Mouse (Mus musculus) liver, embryonic 14.5 days (tissue): Measurements from ENCODE around the gene Gna14. TPM values are rescaled to one million over a fixed set of nuclear protein-coding genes. Genes with fewer than 3 reads are reported as not detected.

Experiments used
- ATAC-seq: fragments of 200-750 bp; cut with Nextera tagmentation; 2 replicates; pipeline ENCODE4 v1.8.0; 2017; ENCODE audit warnings: moderate number of reproducible peaks, mild to moderate bottlenecking, moderate library complexity; ENCODE audit not compliant: insufficient read depth
- DNase-seq, 3 experiments: peaks; one replicate each; pipeline ENCODE4 v3.0.0-alpha.2; 2012 to 2013; ENCODE audit warnings: low read depth in 3 of 3, low spot score in 3 of 3
- H3K27ac ChIP-seq: fragments of 300-500 bp; sonication (generic); 2 replicates; pipeline ENCODE4 v1.5.1; 2014; ENCODE audit warnings: moderate library complexity, mild to moderate bottlenecking, control low read depth, inconsistent platforms
- H3K27me3 ChIP-seq: fragments of 300-500 bp; sonication (generic); 2 replicates; pipeline ENCODE4 v1.6.1; 2014; ENCODE audit warnings: mild to moderate bottlenecking, low read length, moderate library complexity; ENCODE audit not compliant: control insufficient read depth, insufficient read depth
- H3K36me3 ChIP-seq: fragments of 300-500 bp; sonication (generic); replicated peaks from 2 replicates; pipeline ENCODE4 v1.6.1; 2014; ENCODE audit warnings: low read depth; ENCODE audit not compliant: control insufficient read depth, insufficient read depth
- H3K4me1 ChIP-seq, 2 experiments: fragments of 200-500 bp in 1 of 2; fragments of 300-500 bp in 1 of 2; sonication (generic) in 1 of 2; replicated peaks; 2 replicates each; pipeline ENCODE4 v1.6.1; 2012 to 2014; ENCODE audit warnings: antibody characterized with exemption in 1 of 2, inconsistent platforms in 1 of 2, low read length in 1 of 2; ENCODE audit not compliant: control insufficient read depth in 2 of 2, insufficient read depth in 2 of 2
- H3K4me2 ChIP-seq: fragments of 300-500 bp; sonication (generic); 2 replicates; pipeline ENCODE4 v1.6.1; 2014; ENCODE audit warnings: low read depth, mild to moderate bottlenecking, control low read depth, moderate library complexity
- H3K4me3 ChIP-seq, 2 experiments: fragments of 200-500 bp in 1 of 2; fragments of 300-500 bp in 1 of 2; sonication (generic) in 1 of 2; 2 replicates each; pipeline ENCODE4 v1.5.1; 2012 to 2014; ENCODE audit warnings: low read depth in 2 of 2, low read length in 2 of 2, mild to moderate bottlenecking in 2 of 2, control low read depth in 1 of 2, inconsistent platforms in 1 of 2, moderate library complexity in 1 of 2; ENCODE audit not compliant: insufficient read depth in 1 of 2
- H3K9ac ChIP-seq: fragments of 300-500 bp; sonication (generic); replicated peaks from 2 replicates; pipeline ENCODE4 v1.6.1; 2014; ENCODE audit warnings: mild to moderate bottlenecking, control low read depth, moderate library complexity
- H3K9me3 ChIP-seq: fragments of 300-500 bp; sonication (generic); 2 replicates; pipeline ENCODE4 v1.6.1; 2016; ENCODE audit warnings: low read length, mixed read lengths; ENCODE audit not compliant: control insufficient read depth
- CTCF ChIP-seq: IDR thresholded peaks from 2 replicates; pipeline ENCODE4 v1.5.1; 2016; ENCODE audit warnings: antibody characterized with exemption, low read depth, control low read depth
- EP300 ChIP-seq: IDR thresholded peaks from 2 replicates; pipeline ENCODE4 v1.6.1; 2016; ENCODE audit warnings: antibody characterized with exemption, low read depth
- WGBS: fragments of 180-500 bp; shearing (Covaris S2); extraction: QIAGEN DNeasy Blood & Tissue Kit; methylation state at CpG from one replicate; pipeline ENCODE4 v1.1.7; 2014; ENCODE audit not compliant: insufficient replicate concordance; 5-methylcytosine and 5-hydroxymethylcytosine counted together
- polyA plus RNA-seq, 2 experiments: library from polyadenylated mRNA; depleted of rRNA in 1 of 2; stranded (reverse) in 1 of 2; unstranded in 1 of 2; fragments of >200 nt; fragmentation: Nextera tagmentation in 1 of 2; extraction: Ambion mirVana in 1 of 2; gene quantifications; 2 replicates each; pipeline versions ENCODE4 v1.2.1 to v1.2.3; 2012 to 2014

Gene Gna14
- polyA plus RNA-seq (2012; rRNA removed) (0.69 and 0.87 TPM in 2 replicates), polyA plus RNA-seq (2014; fragmentation: Nextera tagmentation; extraction: Ambion mirVana) (0.85 and 1.4 TPM in 2 replicates)

GRCm38 (mm10) chr19:16435531-16436231, at the start of gene Gna14:
TSS of gene Gna14 (plus strand) at chr19:16435762.
- Histone ChIP-seq H3K36me3 (no peaks in the 10 kb centered on the region), H3K9me3 (no peaks in the 10 kb centered on the region), H3K9ac (no peak within 1 kb of the TSS; the same call in 1 of the 2 replicates), H3K27me3 (peaks cover 13% of the 10 kb centered on the region), H3K4me2 (peak within 1 kb of the TSS; percentile 78), H3K4me3 (peak within 1 kb of the TSS; percentile 39 to 49), H3K4me1 (0 out of 4 replicates have a peak, but pooled peaks cover 0 to 2% of the 10 kb centered on the region in 2 experiments), H3K27ac (no peak within 1 kb of the TSS)
- 1% methylated on average over 27 of the region's 27 CpGs for WGBS
- peak; percentile 69 for ATAC-seq
- TF ChIP-seq CTCF (peak; percentile 85), EP300 (no peak)
- peak in 2 of 3 experiments; percentile 13 to 44 for DNase-seq

GRCm38 (mm10) chr19:16386514-16386913, 49.0 kb upstream of the Gna14 start:
- no peak for DNase-seq
- H3K4me1 ChIP-seq: 0 out of 4 replicates have a peak, but pooled peaks cover 0 to 2% of the 10 kb centered on the region in 2 experiments
- TF ChIP-seq CTCF (no peak), EP300 (no peak)
- H3K36me3 ChIP-seq: no peaks in the 10 kb centered on the region
- no peak overlapping the region for H3K9ac ChIP-seq
- ATAC-seq: no peak
- no peak overlapping the region for H3K4me3 ChIP-seq
- no peak overlapping the region for H3K4me2 ChIP-seq
- H3K27ac ChIP-seq: no peak overlapping the region
- no peaks in the 10 kb centered on the region for H3K27me3 ChIP-seq
- WGBS: 70% methylated on average over 6 of the region's 6 CpGs
- no peaks in the 10 kb centered on the region for H3K9me3 ChIP-seq

- H3K9me3 ChIP-seq: no peaks in the 10 kb centered on the region
- no peaks in the 10 kb centered on the region for H3K4me1 ChIP-seq
- WGBS: 50% methylated on average over 6 of the region's 6 CpGs
- H3K27me3 ChIP-seq: no peaks in the 10 kb centered on the region
- DNase-seq (no peak), ATAC-seq (no peak)
- H3K4me3 ChIP-seq: no peak overlapping the region
- H3K9ac ChIP-seq: no peak overlapping the region
- no peak for TF ChIP-seq CTCF
- TF ChIP-seq EP300: no peak
- no peak overlapping the region for H3K4me2 ChIP-seq
- H3K27ac ChIP-seq: no peak overlapping the region
- no peaks in the 10 kb centered on the region for H3K36me3 ChIP-seq
These were observed 45.3 kb upstream of the Gna14 start for GRCm38 (mm10) chr19:16390192-16390795.

GRCm38 (mm10) chr19:16394381-16394780, 41.2 kb upstream of the Gna14 start:
- H3K27ac ChIP-seq: no peak overlapping the region
- TF ChIP-seq EP300: no peak
- no peak for TF ChIP-seq CTCF
- no peaks in the 10 kb centered on the region for H3K9me3 ChIP-seq
- H3K9ac ChIP-seq: no peak overlapping the region
- no peak overlapping the region for H3K4me2 ChIP-seq
- H3K4me3 ChIP-seq: no peak overlapping the region
- H3K27me3 ChIP-seq: no peaks in the 10 kb centered on the region
- no peak for DNase-seq
- no peaks in the 10 kb centered on the region for H3K4me1 ChIP-seq
- no peak for ATAC-seq
- no peaks in the 10 kb centered on the region for H3K36me3 ChIP-seq
- WGBS: 62% methylated on average over 5 of the region's 5 CpGs

- Histone ChIP-seq H3K27me3 (no peaks in the 10 kb centered on the region), H3K27ac (no peak overlapping the region), H3K36me3 (no peaks in the 10 kb centered on the region), H3K4me1 (no peaks in the 10 kb centered on the region), H3K9ac (no peak overlapping the region), H3K4me2 (no peak overlapping the region), H3K9me3 (no peaks in the 10 kb centered on the region), H3K4me3 (no peak overlapping the region)
- no peak for DNase-seq
- ATAC-seq: no peak
- TF ChIP-seq EP300 (no peak), CTCF (no peak)
- WGBS: 65% methylated on average over 6 of the region's 6 CpGs
These were observed 32.5 kb upstream of the Gna14 start for GRCm38 (mm10) chr19:16403101-16403500.
